Mouse (Mus musculus): ENCODE results near the gene Hmgn2.
"Not testable (repeated sequence)": the region's sequence is repeated elsewhere in the genome, so short reads cannot be mapped to it uniquely, and the experiment has no call there.

Hmgn2 gene

GRCm38 (mm10) chr4:133968150-133968921 lies at the start of gene Hmgn2:
Gene Hmgn2 (minus strand): TSS chr4:133968650.
- DNase-seq (ENCODE audit: low read depth, low spot score): no peak

- no peak for DNase-seq (ENCODE audit: low read depth, low spot score)
Measured at GRCm38 (mm10) chr4:134017201-134017865, 48.9 kb upstream of the Hmgn2 start.

GRCm38 (mm10) chr4:134016767-134017166 lies 48.3 kb upstream of the Hmgn2 start:
- no peak for DNase-seq (ENCODE audit: low read depth, low spot score)

- DNase-seq (ENCODE audit: low read depth, low spot score): no peak
Measured at GRCm38 (mm10) chr4:134016208-134016607, 47.8 kb upstream of the Hmgn2 start.

GRCm38 (mm10) chr4:134012858-134013528 lies 44.5 kb upstream of the Hmgn2 start:
- no peak for DNase-seq (ENCODE audit: low read depth, low spot score)

- DNase-seq (ENCODE audit: low read depth, low spot score): no peak
Measured at GRCm38 (mm10) chr4:134011450-134012414, 43.3 kb upstream of the Hmgn2 start.

- no peak for DNase-seq (ENCODE audit: low read depth, low spot score)
Measured at GRCm38 (mm10) chr4:134009709-134010108, 41.3 kb upstream of the Hmgn2 start.

GRCm38 (mm10) chr4:134006845-134007244 lies 38.4 kb upstream of the Hmgn2 start:
- no peak for DNase-seq (ENCODE audit: low read depth, low spot score)

- DNase-seq (ENCODE audit: low read depth, low spot score): no peak
Measured at GRCm38 (mm10) chr4:134005581-134006358, 37.3 kb upstream of the Hmgn2 start.

GRCm38 (mm10) chr4:134002903-134003302 lies 34.5 kb upstream of the Hmgn2 start:
- DNase-seq (ENCODE audit: low read depth, low spot score): no peak

GRCm38 (mm10) chr4:134002246-134002645 lies 33.8 kb upstream of the Hmgn2 start:
- no peak for DNase-seq (ENCODE audit: low read depth, low spot score)

GRCm38 (mm10) chr4:134001710-134002109 lies 33.3 kb upstream of the Hmgn2 start:
- no peak for DNase-seq (ENCODE audit: low read depth, low spot score)

GRCm38 (mm10) chr4:134000466-134001438 lies 32.3 kb upstream of the Hmgn2 start, which contains the start of gene Dhdds:
Gene Dhdds (minus strand): TSS chr4:134000918.
- peak; percentile 95 for DNase-seq (ENCODE audit: low read depth, low spot score)

GRCm38 (mm10) chr4:133994697-133995096 lies 26.2 kb upstream of the Hmgn2 start:
- DNase-seq (ENCODE audit: low read depth, low spot score): no peak

GRCm38 (mm10) chr4:133991087-133991660 lies 22.7 kb upstream of the Hmgn2 start:
- no peak for DNase-seq (ENCODE audit: low read depth, low spot score)

- no peak for DNase-seq (ENCODE audit: low read depth, low spot score)
Measured at GRCm38 (mm10) chr4:133990035-133990434, 21.6 kb upstream of the Hmgn2 start.

- DNase-seq (ENCODE audit: low read depth, low spot score): not testable (repeated sequence)
Measured at GRCm38 (mm10) chr4:133988289-133988688, 19.8 kb upstream of the Hmgn2 start.

- DNase-seq (ENCODE audit: low read depth, low spot score): no peak
Measured at GRCm38 (mm10) chr4:133982936-133983335, 14.5 kb upstream of the Hmgn2 start.

- no peak for DNase-seq (ENCODE audit: low read depth, low spot score)
Measured at GRCm38 (mm10) chr4:133980496-133980895, 12.0 kb upstream of the Hmgn2 start.
